Mouse (Mus musculus): ENCODE results near the gene Amigo2.

GRCm38 (mm10) chr15:97257206-97257775, 10.2 kb upstream of the Amigo2 start:
- TF ChIP-seq MXI1 (IDR thresholded peaks at IDR 0.05; ENCODE audit: low read depth, low read length), result no peak
- TF ChIP-seq MAX (IDR thresholded peaks at IDR 0.05; ENCODE audit: low read length), result no peak
- TF ChIP-seq ETS1 (conservative IDR thresholded peaks at IDR 0.05; ENCODE audit: low read depth, low read length), result no peak
- no peak for TF ChIP-seq POLR2A (IDR thresholded peaks at IDR 0.05; ENCODE audit: low read depth, low read length)
